Mouse (Mus musculus) ES-E14 (cell line): ENCODE measurements around the gene Vwce.

ENCODE experiments used
- HCFC1 ChIP-seq: IDR thresholded peaks from 2 replicates; pipeline ENCODE4 v1.6.1; 2012; ENCODE audit warnings: low read length, inconsistent platforms, borderline replicate concordance; ENCODE audit not compliant: insufficient read depth
- ZC3H11A ChIP-seq: IDR thresholded peaks from 2 replicates; pipeline ENCODE4 v1.6.1; 2012; ENCODE audit warnings: low read depth, mild to moderate bottlenecking, inconsistent platforms, low read length, borderline replicate concordance

DNA sequence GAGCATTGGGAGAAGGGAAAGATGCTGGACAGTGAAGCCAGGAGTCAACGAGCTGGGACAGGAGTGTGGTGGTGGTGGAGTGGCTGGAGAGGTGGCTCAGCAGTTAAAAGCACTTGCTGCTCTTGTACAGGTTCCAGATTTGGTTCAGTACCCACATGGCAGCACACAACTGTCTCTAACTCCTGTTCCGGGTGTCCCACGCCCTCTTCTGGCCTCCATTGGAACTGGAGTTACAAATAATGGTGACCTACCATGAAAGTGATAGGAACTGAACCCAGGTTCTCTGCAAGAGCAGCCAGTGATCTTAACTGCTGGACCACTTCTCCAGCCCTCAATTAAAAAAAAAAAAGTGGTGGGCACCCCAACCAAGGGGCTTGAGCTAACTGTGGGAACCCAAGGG lies 35.8 kb upstream of the Vwce start:
- no peak for TF ChIP-seq HCFC1
- no peak for TF ChIP-seq ZC3H11A
